Mouse (Mus musculus) liver, adult 2 months (tissue): ENCODE results near the gene Dnase1l2. TPM values are rescaled to one million over a fixed set of nuclear protein-coding genes. Genes with fewer than 3 reads are reported as not detected.
A peak's percentile ranks its signal among the peaks of the same experiment; 100 is the strongest.
"Not testable (repeated sequence)": the region's sequence is repeated elsewhere in the genome, so short reads cannot be mapped to it uniquely, and the experiment has no call there.

ENCODE experiments used
- DNase-seq: peaks from one replicate; pipeline ENCODE4 v3.0.0-alpha.2; 2011; ENCODE audit warnings: low read depth, low spot score; ENCODE audit errors: extremely low read depth
- H3K27ac ChIP-seq: fragments of 200-500 bp; replicated peaks from 2 replicates; pipeline ENCODE4 v1.5.1; 2012; ENCODE audit warnings: low read depth, mild to moderate bottlenecking, control low read depth, inconsistent platforms, low read length; ENCODE audit not compliant: insufficient read depth
- H3K27me3 ChIP-seq: fragments of 200-500 bp; 2 replicates; pipeline ENCODE4 v1.6.1; 2012; ENCODE audit warnings: mild to moderate bottlenecking, moderate library complexity, low read length, inconsistent platforms; ENCODE audit not compliant: control insufficient read depth, insufficient read depth
- H3K36me3 ChIP-seq: fragments of 200-500 bp; 2 replicates; pipeline ENCODE4 v1.6.1; 2012; ENCODE audit warnings: low read length, inconsistent platforms; ENCODE audit not compliant: control insufficient read depth, insufficient read depth
- H3K4me1 ChIP-seq: fragments of 200-500 bp; 2 replicates; pipeline ENCODE4 v1.6.1; 2011; ENCODE audit warnings: low read length; ENCODE audit not compliant: control insufficient read depth, insufficient read depth
- H3K4me3 ChIP-seq: fragments of 200-500 bp; 2 replicates; pipeline ENCODE4 v1.5.1; 2011; ENCODE audit warnings: low read depth, mild to moderate bottlenecking, control low read depth, low read length, moderate library complexity; ENCODE audit not compliant: insufficient read depth
- H3K79me2 ChIP-seq: fragments of 200-500 bp; 2 replicates; pipeline ENCODE4 v1.6.1; 2012; ENCODE audit warnings: inconsistent platforms, mild to moderate bottlenecking, low read length, moderate library complexity; ENCODE audit not compliant: control insufficient read depth, insufficient read depth
- H3K9ac ChIP-seq: fragments of 200-500 bp; 2 replicates; pipeline ENCODE4 v1.6.1; 2012; ENCODE audit warnings: low read depth, mild to moderate bottlenecking, control low read depth, inconsistent platforms, low read length
- CTCF ChIP-seq: fragments of 200-500 bp; IDR thresholded peaks from 2 replicates; pipeline ENCODE4 v1.5.1; 2011; ENCODE audit warnings: low read depth, low read length, control low read depth
- POLR2A ChIP-seq: fragments of 200-500 bp; IDR thresholded peaks from 2 replicates; pipeline ENCODE4 v1.6.1; 2011; ENCODE audit warnings: low read length, control low read depth; ENCODE audit not compliant: insufficient read depth; ENCODE audit errors: extremely low read depth
- WGBS: fragments of 180-500 bp; shearing (Covaris S2); methylation state at CpG from one replicate; pipeline ENCODE4 v1.1.7; 2018; 5-methylcytosine and 5-hydroxymethylcytosine counted together
- polyA plus RNA-seq: library from polyadenylated mRNA; depleted of rRNA; stranded (reverse); fragments of >200 nt; gene quantifications from 2 replicates; pipeline ENCODE4 v1.2.3, GENCODE M21; 2012
- total RNA-seq: library from RNA; depleted of rRNA; stranded (reverse); fragments of >200 nt; gene quantifications from 2 replicates; pipeline ENCODE4 v1.2.3, GENCODE M21; 2014

The Dnase1l2 gene
- total and polyA plus RNA-seq, 2 experiments: 0.74 to 2.4 TPM

GRCm38 (mm10) chr17:24469336-24469909 lies 26.5 kb upstream of the Dnase1l2 start:
- TF ChIP-seq POLR2A (no peak), CTCF (no peak)
- peak overlapping the region; percentile 73 for H3K9ac ChIP-seq
- no peak for DNase-seq
- peak overlapping the region; percentile 82 for H3K27ac ChIP-seq
- peaks cover 7% of the 10 kb centered on the region for H3K79me2 ChIP-seq
- peaks cover 8% of the 10 kb centered on the region for H3K4me1 ChIP-seq
- whole genome bisulfite sequencing: 16% methylated on average over 7 of the region's 7 CpGs
- peak overlapping the region; percentile 80 for H3K4me3 ChIP-seq
- H3K27me3 ChIP-seq: no peaks in the 10 kb centered on the region
- H3K36me3 ChIP-seq: no peaks in the 10 kb centered on the region

- 97% methylated on average over 5 of the region's 5 CpGs for WGBS
- Histone ChIP-seq H3K79me2 (peaks cover 7% of the 10 kb centered on the region), H3K27ac (no peak overlapping the region), H3K9ac (no peak overlapping the region), H3K4me3 (no peak overlapping the region), H3K4me1 (peaks cover 8% of the 10 kb centered on the region), H3K36me3 (no peaks in the 10 kb centered on the region), H3K27me3 (no peaks in the 10 kb centered on the region)
- no peak for DNase-seq
- TF ChIP-seq CTCF: no peak
Measured at GRCm38 (mm10) chr17:24468636-24469246, 25.8 kb upstream of the Dnase1l2 start.

- TF ChIP-seq POLR2A (no peak), CTCF (no peak)
- Histone ChIP-seq H3K36me3 (no peaks in the 10 kb centered on the region), H3K79me2 (no peaks in the 10 kb centered on the region), H3K4me3 (no peak overlapping the region), H3K27me3 (no peaks in the 10 kb centered on the region), H3K4me1 (no peaks in the 10 kb centered on the region), H3K27ac (no peak overlapping the region), H3K9ac (no peak overlapping the region)
- 67% methylated on average over 6 of the region's 6 CpGs for WGBS
- no peak for DNase-seq
Measured at GRCm38 (mm10) chr17:24463374-24464133, 20.6 kb upstream of the Dnase1l2 start.

- Histone ChIP-seq H3K4me1 (no peaks in the 10 kb centered on the region), H3K36me3 (no peaks in the 10 kb centered on the region), H3K27me3 (no peaks in the 10 kb centered on the region), H3K9ac (no peak overlapping the region), H3K4me3 (no peak overlapping the region), H3K79me2 (no peaks in the 10 kb centered on the region), H3K27ac (no peak overlapping the region)
- DNase-seq: no peak
- WGBS: 100% methylated on average over 1 of the region's 1 CpGs
- TF ChIP-seq POLR2A: no peak
- TF ChIP-seq CTCF: no peak
Measured at GRCm38 (mm10) chr17:24462932-24463331, 20.0 kb upstream of the Dnase1l2 start.

- H3K4me3 ChIP-seq: no peak overlapping the region
- H3K27ac ChIP-seq: no peak overlapping the region
- H3K9ac ChIP-seq: no peak overlapping the region
- WGBS: 80% methylated on average over 2 of the region's 2 CpGs
- no peaks in the 10 kb centered on the region for H3K36me3 ChIP-seq
- H3K27me3 ChIP-seq: no peaks in the 10 kb centered on the region
- no peaks in the 10 kb centered on the region for H3K4me1 ChIP-seq
- no peaks in the 10 kb centered on the region for H3K79me2 ChIP-seq
- peak; percentile 45 for DNase-seq
- TF ChIP-seq POLR2A: no peak
- TF ChIP-seq CTCF: peak; percentile 23; the same call in 1 of the 2 replicates
Measured at GRCm38 (mm10) chr17:24461580-24461979, 18.7 kb upstream of the Dnase1l2 start.

- H3K4me3 ChIP-seq, H3K27me3 ChIP-seq, H3K79me2 ChIP-seq, H3K36me3 ChIP-seq, DNase-seq, H3K4me1 ChIP-seq: not testable (repeated sequence)
- Histone ChIP-seq H3K9ac (peak overlapping the region; percentile 29; the same call in 1 of the 2 replicates), H3K27ac (peak overlapping the region; percentile 42; the same call in 1 of the 2 replicates)
- 23% methylated on average over 10 of the region's 10 CpGs for WGBS
Measured at GRCm38 (mm10) chr17:24455523-24456206, 12.8 kb upstream of the Dnase1l2 start.
